Mouse (Mus musculus) lung, postnatal 25 days (tissue): Measurements from ENCODE around the gene Xrcc6.
"Not testable (repeated sequence)": the region's sequence is repeated elsewhere in the genome, so short reads cannot be mapped to it uniquely, and the experiment has no call there.

Experiments used
- DNase-seq: peaks from one replicate; pipeline ENCODE4 v3.0.0; 2022; ENCODE audit warnings: low spot score

The Xrcc6 gene

GRCm38 (mm10) chr15:81966062-81966829 lies 21.4 kb upstream of the Xrcc6 start:
- DNase-seq: no peak

GRCm38 (mm10) chr15:81967821-81968220 lies 19.8 kb upstream of the Xrcc6 start:
- no peak for DNase-seq

- DNase-seq: no peak
Observed at GRCm38 (mm10) chr15:81968447-81968846, 19.2 kb upstream of the Xrcc6 start.

GRCm38 (mm10) chr15:81969173-81969572 lies 18.5 kb upstream of the Xrcc6 start:
- DNase-seq: peak; percentile 16

- DNase-seq: not testable (repeated sequence)
Observed at GRCm38 (mm10) chr15:81969635-81970034, 18.0 kb upstream of the Xrcc6 start.

- DNase-seq: not testable (repeated sequence)
Observed at GRCm38 (mm10) chr15:81970498-81970897, 17.1 kb upstream of the Xrcc6 start.

- DNase-seq: not testable (repeated sequence)
Observed at GRCm38 (mm10) chr15:81975156-81975555, 12.5 kb upstream of the Xrcc6 start.

- no peak for DNase-seq
Observed at GRCm38 (mm10) chr15:81980321-81980720, 7.3 kb upstream of the Xrcc6 start, which contains the start of gene 1700029P11Rik. 1700029P11Rik (plus strand) TSS chr15:81980540.

GRCm38 (mm10) chr15:81982173-81982572 lies 5.5 kb upstream of the Xrcc6 start:
- no peak for DNase-seq

GRCm38 (mm10) chr15:81985267-81986161 lies 2.1 kb upstream of the Xrcc6 start:
- DNase-seq: no peak

- DNase-seq: peak; percentile 89
Observed at GRCm38 (mm10) chr15:81989371-81990062, 1.9 kb downstream of the Xrcc6 start.

GRCm38 (mm10) chr15:81990549-81990948 lies 2.9 kb downstream of the Xrcc6 start:
- DNase-seq: no peak

- no peak for DNase-seq
Observed at GRCm38 (mm10) chr15:81993992-81994391, 6.4 kb downstream of the Xrcc6 start.

- DNase-seq: no peak
Observed at GRCm38 (mm10) chr15:82004257-82004656, 16.6 kb downstream of the Xrcc6 start.

GRCm38 (mm10) chr15:82011947-82012346 lies 24.3 kb downstream of the Xrcc6 start:
- no peak for DNase-seq

- DNase-seq: no peak
Observed at GRCm38 (mm10) chr15:82014745-82015391, 27.2 kb downstream of the Xrcc6 start.

GRCm38 (mm10) chr15:82015392-82016100 lies 27.9 kb downstream of the Xrcc6 start:
- DNase-seq: peak; percentile 25

- peak; percentile 99 for DNase-seq
Observed at GRCm38 (mm10) chr15:82016101-82016808, 28.6 kb downstream of the Xrcc6 start.

GRCm38 (mm10) chr15:82016830-82017229 lies 29.2 kb downstream of the Xrcc6 start:
- DNase-seq: no peak

- no peak for DNase-seq
Observed at GRCm38 (mm10) chr15:82017461-82017860, 29.8 kb downstream of the Xrcc6 start.
